Mouse (Mus musculus) frontal cortex, postnatal 36 days (tissue): ENCODE results near the gene Trim8.
A peak's percentile ranks its signal among the peaks of the same experiment; 100 is the strongest.

Source experiments
- DNase-seq, 2 experiments: peaks; one replicate each; pipeline ENCODE4 v3.0.0; 2022; ENCODE audit warnings: low spot score in 2 of 2

The Trim8 gene

GRCm38 (mm10) chr19:46552496-46552895, 51.0 kb downstream of the Trim8 start:
- no peak for DNase-seq

GRCm38 (mm10) chr19:46553541-46553955, 52.0 kb downstream of the Trim8 start:
- peak in 1 of 2 experiments; percentile 35 for DNase-seq

DNA sequence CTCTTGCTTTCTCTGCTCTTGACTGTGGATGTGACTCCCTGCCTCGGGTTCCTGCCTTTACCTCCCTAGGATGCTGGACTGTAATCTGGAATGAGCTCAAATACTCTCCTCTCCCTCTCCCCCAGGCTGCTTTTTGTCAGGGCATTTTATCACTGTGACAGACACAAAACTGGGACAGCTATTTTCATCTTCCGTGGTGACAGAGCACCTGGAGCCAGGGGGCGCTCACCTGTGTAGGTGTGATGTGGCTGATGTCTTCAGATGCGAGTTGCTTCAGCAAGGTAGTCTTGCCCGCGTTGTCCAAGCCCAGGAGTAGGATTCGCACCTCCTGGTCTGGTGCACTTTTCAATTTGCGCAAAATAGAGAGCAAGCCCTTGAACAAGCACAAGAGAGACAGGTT, 56.5 kb downstream of the Trim8 start:
- no peak for DNase-seq

- DNase-seq = no peak
These were observed 57.1 kb downstream of the Trim8 start for GRCm38 (mm10) chr19:46558631-46559030.

DNA sequence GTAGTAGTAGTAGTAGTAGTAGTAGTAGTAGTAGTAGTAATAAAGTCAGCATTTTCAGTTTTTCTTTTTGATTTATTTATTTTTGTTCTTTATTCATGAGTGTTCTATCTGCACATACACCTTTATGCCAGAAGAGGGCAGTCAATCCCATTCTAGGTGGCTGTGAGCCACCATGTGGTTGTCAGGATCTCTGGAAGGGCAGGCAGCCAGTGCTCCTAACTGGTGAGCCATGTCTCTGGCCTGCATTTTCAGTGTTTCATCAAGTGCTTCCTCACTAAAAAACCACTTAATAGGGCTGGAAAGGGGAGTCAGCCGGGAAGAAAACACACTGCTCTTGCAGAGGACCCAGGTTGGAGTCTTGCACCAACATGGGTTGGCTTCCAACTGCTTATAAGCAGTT, 60.6 kb downstream of the Trim8 start:
- DNase-seq = peak; percentile 26 to 34

DNA sequence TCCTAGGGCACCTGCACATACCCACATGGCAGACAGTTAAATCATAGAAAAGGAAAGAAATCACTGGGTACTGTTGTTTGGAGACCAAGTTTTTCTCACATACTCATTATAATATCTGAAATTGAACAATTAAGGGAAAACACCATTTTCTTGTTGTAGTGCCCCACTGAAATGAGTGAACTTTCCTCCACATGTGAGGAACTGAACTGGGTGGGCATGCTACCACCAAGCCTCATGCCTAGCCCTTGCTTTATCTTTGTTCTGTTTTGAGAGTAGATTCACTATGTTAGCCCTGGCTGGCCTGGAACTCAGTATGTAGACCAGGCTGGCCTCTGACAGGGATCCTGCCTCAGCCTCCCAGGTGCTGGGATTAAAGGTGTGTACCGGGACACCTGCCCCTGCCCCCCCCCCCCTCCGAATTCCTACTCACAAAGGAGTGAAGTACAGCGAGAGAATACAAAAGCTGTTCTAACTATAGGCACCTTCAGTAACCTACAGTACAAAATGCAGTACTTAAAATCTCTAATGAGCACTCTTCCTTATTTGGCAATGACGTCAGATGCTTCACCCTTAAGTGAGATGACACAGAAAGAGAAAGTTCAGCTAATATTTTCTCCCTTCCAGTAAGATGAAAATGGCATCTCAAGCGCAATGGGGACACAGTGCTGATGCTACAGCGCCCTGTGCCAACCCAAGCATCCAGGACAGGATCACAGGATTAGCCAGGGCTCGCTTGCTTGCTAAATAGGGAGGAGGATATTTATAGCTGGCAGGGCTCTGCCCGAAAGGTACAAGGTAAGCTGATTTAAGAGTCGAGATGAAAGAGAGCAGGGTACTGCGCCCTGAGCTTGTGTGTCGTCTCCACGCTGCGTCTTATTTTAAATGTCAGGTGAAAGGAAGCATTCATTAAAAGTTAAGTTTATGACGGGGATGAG, 61.3 kb downstream of the Trim8 start:
- DNase-seq = no peak

GRCm38 (mm10) chr19:46563603-46564002, 62.1 kb downstream of the Trim8 start:
- DNase-seq = no peak

- no peak for DNase-seq
These were observed 62.6 kb downstream of the Trim8 start for GRCm38 (mm10) chr19:46564043-46564462.
